Mouse (Mus musculus) stomach, postnatal 0 days (tissue): ENCODE measurements around the gene Zxdb. TPM values are rescaled to one million over a fixed set of nuclear protein-coding genes. Genes with fewer than 3 reads are reported as not detected.

Source experiments
- ATAC-seq: fragments of 200-750 bp; cut with Nextera tagmentation; 2 replicates; pipeline ENCODE4 v1.8.0; 2017; ENCODE audit not compliant: low FRiP score, low TSS enrichment
- DNase-seq: peaks from one replicate; pipeline ENCODE4 v3.0.0-alpha.2; 2016; ENCODE audit warnings: low spot score
- H3K27ac ChIP-seq: fragments of 300-500 bp; sonication (generic); replicated peaks from 2 replicates; pipeline ENCODE4 v1.5.1; 2014; ENCODE audit warnings: mild to moderate bottlenecking, control low read depth
- H3K27me3 ChIP-seq: fragments of 300-500 bp; sonication (generic); 2 replicates; pipeline ENCODE4 v1.6.1; 2014; ENCODE audit warnings: low read length; ENCODE audit not compliant: control insufficient read depth, insufficient read depth
- H3K36me3 ChIP-seq: fragments of 300-500 bp; sonication (generic); 2 replicates; pipeline ENCODE4 v1.6.1; 2014; ENCODE audit warnings: low read length, mixed read lengths; ENCODE audit not compliant: control insufficient read depth, insufficient read depth
- H3K4me1 ChIP-seq: fragments of 300-500 bp; sonication (generic); replicated peaks from 2 replicates; pipeline ENCODE4 v1.6.1; 2014; ENCODE audit warnings: antibody characterized with exemption; ENCODE audit not compliant: control insufficient read depth, insufficient read depth
- H3K4me2 ChIP-seq: fragments of 300-500 bp; sonication (generic); replicated peaks from 2 replicates; pipeline ENCODE4 v1.6.1; 2014; ENCODE audit warnings: low read depth, mild to moderate bottlenecking, control low read depth, moderate library complexity
- H3K4me3 ChIP-seq: fragments of 300-500 bp; sonication (generic); 2 replicates; pipeline ENCODE4 v1.5.1; 2014; ENCODE audit warnings: low read depth, low read length, control low read depth
- H3K9ac ChIP-seq: fragments of 300-500 bp; sonication (generic); 2 replicates; pipeline ENCODE4 v1.6.1; 2014; ENCODE audit warnings: mild to moderate bottlenecking, low read length, control low read depth, mixed read lengths
- H3K9me3 ChIP-seq: fragments of 300-500 bp; sonication (generic); 2 replicates; pipeline ENCODE4 v1.6.1; 2016; ENCODE audit warnings: low read length; ENCODE audit not compliant: control insufficient read depth
- CTCF ChIP-seq: IDR thresholded peaks from 2 replicates; pipeline ENCODE4 v1.5.1; 2016; ENCODE audit warnings: antibody characterized with exemption, low read depth, mild to moderate bottlenecking, moderate library complexity
- EP300 ChIP-seq: optimal IDR thresholded peaks from 2 replicates; pipeline ENCODE3; 2016; ENCODE audit warnings: antibody characterized with exemption
- WGBS: fragments of 180-500 bp; shearing (Covaris S2); extraction: QIAGEN DNeasy Blood & Tissue Kit; methylation state at CpG from one replicate; pipeline ENCODE4 v1.1.7; 2014; 5-methylcytosine and 5-hydroxymethylcytosine counted together
- polyA plus RNA-seq: library from polyadenylated mRNA; unstranded; fragments of >200 nt; fragmentation: Nextera tagmentation; extraction: Ambion mirVana; gene quantifications from 2 replicates; pipeline ENCODE4 v1.2.1, GENCODE M21; 2015

Gene Zxdb
- polyA plus RNA-seq, 1 experiment from 2014 or later: 1.1 TPM

DNA sequence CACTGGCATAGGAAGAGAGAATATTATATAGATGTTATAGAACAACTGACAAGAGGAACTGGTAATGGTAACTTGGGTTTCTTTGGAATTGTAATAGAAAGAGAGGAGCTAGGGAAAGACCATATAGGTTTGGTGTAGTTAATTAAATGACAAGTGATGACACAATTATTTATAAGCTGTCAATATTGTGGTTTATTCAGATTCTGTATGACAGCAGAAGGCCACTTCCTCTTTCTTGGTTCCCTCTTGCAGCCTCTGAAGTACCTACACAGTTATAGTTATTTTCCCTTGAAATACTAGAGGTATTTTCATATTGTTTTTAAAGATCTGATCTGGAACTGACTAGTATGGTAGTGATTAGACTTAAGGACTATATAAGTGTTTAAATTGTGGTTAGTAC is 7.2 kb downstream of the Zxdb start:
- H3K4me1 ChIP-seq: no peaks in the 10 kb centered on the region
- no peaks in the 10 kb centered on the region for H3K9me3 ChIP-seq
- no peaks in the 10 kb centered on the region for H3K27me3 ChIP-seq
- H3K4me2 ChIP-seq: no peak overlapping the region
- DNase-seq (no peak), ATAC-seq (no peak)
- H3K27ac ChIP-seq: no peak overlapping the region
- H3K36me3 ChIP-seq: no peaks in the 10 kb centered on the region
- H3K4me3 ChIP-seq: no peak overlapping the region
- no peak for TF ChIP-seq CTCF
- TF ChIP-seq EP300: no peak
- no peak overlapping the region for H3K9ac ChIP-seq

DNA sequence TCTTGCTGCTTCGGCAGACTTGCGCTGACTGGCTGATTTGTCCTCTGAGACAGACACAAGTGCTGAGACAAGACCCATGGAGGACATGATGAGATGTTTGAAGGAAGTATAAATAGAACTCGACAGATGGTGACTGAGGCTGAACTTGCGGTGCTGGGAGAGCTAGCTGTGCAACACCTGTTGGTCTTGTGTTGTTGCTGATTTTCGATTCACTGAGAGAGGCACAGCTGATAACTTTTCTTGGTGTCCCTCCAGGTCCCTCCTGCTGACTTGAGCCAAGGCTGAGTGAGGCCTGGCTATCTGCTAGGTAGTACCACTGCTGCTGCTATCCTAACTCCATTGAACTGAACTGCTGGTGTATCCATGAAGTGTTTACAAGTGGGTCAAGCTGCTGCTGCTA is 29.4 kb downstream of the Zxdb start:
- no peaks in the 10 kb centered on the region for H3K27me3 ChIP-seq
- no peaks in the 10 kb centered on the region for H3K4me1 ChIP-seq
- H3K4me2 ChIP-seq: no peak overlapping the region
- ATAC-seq (no peak), DNase-seq (no peak)
- no peak overlapping the region for H3K4me3 ChIP-seq
- no peak overlapping the region for H3K27ac ChIP-seq
- WGBS: 80% methylated on average over 5 of the region's 5 CpGs
- H3K9ac ChIP-seq: no peak overlapping the region
- no peaks in the 10 kb centered on the region for H3K36me3 ChIP-seq
- TF ChIP-seq CTCF (no peak), EP300 (no peak)
- no peaks in the 10 kb centered on the region for H3K9me3 ChIP-seq

DNA sequence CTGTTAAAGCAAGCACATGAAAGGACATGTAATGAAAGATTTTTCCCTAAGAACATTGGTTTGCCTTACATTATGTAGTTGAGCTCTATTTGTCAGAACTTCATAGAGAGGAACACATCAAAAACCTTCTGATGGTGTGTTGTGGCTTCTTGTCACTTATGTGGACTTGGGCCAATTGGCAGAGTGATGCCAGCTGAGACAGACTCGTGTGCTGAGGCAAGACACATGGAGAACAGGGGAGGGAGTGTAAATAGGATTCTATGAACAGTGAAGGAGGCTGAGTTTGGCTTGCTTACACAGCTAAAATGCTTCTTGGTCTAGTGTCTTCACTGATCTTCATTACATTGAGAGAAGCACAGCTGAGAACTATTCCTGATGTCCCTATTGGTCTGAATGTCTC is 35.6 kb downstream of the Zxdb start:
- WGBS: 9% methylated on average over 1 of the region's 1 CpGs
- no peak overlapping the region for H3K9ac ChIP-seq
- H3K9me3 ChIP-seq: no peaks in the 10 kb centered on the region
- ATAC-seq (no peak), DNase-seq (no peak)
- H3K4me1 ChIP-seq: no peaks in the 10 kb centered on the region
- H3K27ac ChIP-seq: no peak overlapping the region
- TF ChIP-seq CTCF (no peak), EP300 (no peak)
- H3K27me3 ChIP-seq: no peaks in the 10 kb centered on the region
- H3K36me3 ChIP-seq: no peaks in the 10 kb centered on the region
- H3K4me2 ChIP-seq: no peak overlapping the region
- H3K4me3 ChIP-seq: no peak overlapping the region

- Histone ChIP-seq H3K27me3 (no peaks in the 10 kb centered on the region), H3K9me3 (no peaks in the 10 kb centered on the region), H3K4me1 (no peaks in the 10 kb centered on the region), H3K36me3 (no peaks in the 10 kb centered on the region), H3K27ac (no peak overlapping the region), H3K4me2 (no peak overlapping the region), H3K9ac (no peak overlapping the region), H3K4me3 (no peak overlapping the region)
- DNase-seq (no peak), ATAC-seq (no peak)
- TF ChIP-seq EP300 (no peak), CTCF (no peak)
- 94% methylated on average over 34 of the region's 34 CpGs for WGBS
Observed at GRCm38 (mm10) chrX:94773876-94774275, 49.5 kb downstream of the Zxdb start.

Other genes with a start within 250 kb of the Zxdb start
- gene Maged1, start 182.4 kb upstream of the Zxdb start, polyA plus RNA-seq: 175 and 179 TPM in 2 replicates
- 2.0 and 2.3 TPM in 2 replicates for gene Gspt2, start 88.5 kb upstream of the Zxdb start, polyA plus RNA-seq